Mouse (Mus musculus) megakaryocyte, embryonic 14.5 days (primary cell): ENCODE results near the gene Kif13a.

Experiments
- FLI1 ChIP-seq: IDR thresholded peaks from 2 replicates; pipeline ENCODE4 v1.6.1; 2012; ENCODE audit warnings: low read length, inconsistent platforms, mixed read lengths
- GATA1 ChIP-seq: IDR thresholded peaks from 3 replicates; pipeline ENCODE4 v1.6.1; 2012; ENCODE audit warnings: mixed read lengths, low read length, inconsistent platforms, borderline replicate concordance

DNA sequence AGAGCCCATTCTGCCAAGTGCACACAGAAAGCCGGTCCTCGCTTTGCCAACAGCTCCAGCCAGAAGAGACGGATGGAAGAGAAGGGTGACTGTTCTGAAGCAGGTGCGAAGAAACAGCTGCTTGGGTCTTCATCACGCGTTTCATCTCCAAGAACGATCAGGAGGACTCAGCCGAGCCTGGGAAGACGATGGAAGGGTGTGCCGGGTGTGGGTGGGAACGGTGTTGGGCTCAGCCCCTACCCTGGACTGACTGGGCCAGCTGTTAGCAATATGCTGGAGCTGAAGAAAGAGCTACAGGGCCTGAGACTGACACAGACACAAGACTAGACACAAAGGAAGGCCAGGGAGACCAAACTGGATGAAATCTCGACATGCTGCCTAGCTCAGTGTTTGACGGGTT lies 60.2 kb downstream of the Kif13a start:
- no peak for TF ChIP-seq GATA1
- no peak for TF ChIP-seq FLI1
